Mouse (Mus musculus) layer of hippocampus, adult 18-20 months (tissue): ENCODE results near the gene Xrcc2. TPM values are rescaled to one million over a fixed set of nuclear protein-coding genes. Genes with fewer than 3 reads are reported as not detected.
"Not testable (repeated sequence)": the region's sequence is repeated elsewhere in the genome, so short reads cannot be mapped to it uniquely, and the experiment has no call there.

Experiments used
- DNase-seq, 2 experiments: peaks; one replicate each; pipeline ENCODE4 v3.0.0; 2022; ENCODE audit warnings: low spot score in 2 of 2
- long read RNA-seq: library from polyadenylated mRNA; stranded (forward); transcript quantifications from one replicate; pipeline ENCODE4 v2.0.0, GENCODE M21; 2021
- total RNA-seq, 2 experiments: library from RNA; stranded (reverse); gene quantifications; 2 replicates each; pipeline ENCODE4 v1.2.3; 2021

The Xrcc2 gene
- total RNA-seq: 1 to 10 TPM; 6.0 to 6.2 TPM
- long read RNA-seq, transcript Xrcc2-201 (3 exons, 3,247 nt): major isoform, 8 of 9 reads
- long read RNA-seq, partial matches to known transcripts: 0 of 9 reads
- long read RNA-seq, other reads (novel, unspliced or antisense): 1 of 9 reads

DNA sequence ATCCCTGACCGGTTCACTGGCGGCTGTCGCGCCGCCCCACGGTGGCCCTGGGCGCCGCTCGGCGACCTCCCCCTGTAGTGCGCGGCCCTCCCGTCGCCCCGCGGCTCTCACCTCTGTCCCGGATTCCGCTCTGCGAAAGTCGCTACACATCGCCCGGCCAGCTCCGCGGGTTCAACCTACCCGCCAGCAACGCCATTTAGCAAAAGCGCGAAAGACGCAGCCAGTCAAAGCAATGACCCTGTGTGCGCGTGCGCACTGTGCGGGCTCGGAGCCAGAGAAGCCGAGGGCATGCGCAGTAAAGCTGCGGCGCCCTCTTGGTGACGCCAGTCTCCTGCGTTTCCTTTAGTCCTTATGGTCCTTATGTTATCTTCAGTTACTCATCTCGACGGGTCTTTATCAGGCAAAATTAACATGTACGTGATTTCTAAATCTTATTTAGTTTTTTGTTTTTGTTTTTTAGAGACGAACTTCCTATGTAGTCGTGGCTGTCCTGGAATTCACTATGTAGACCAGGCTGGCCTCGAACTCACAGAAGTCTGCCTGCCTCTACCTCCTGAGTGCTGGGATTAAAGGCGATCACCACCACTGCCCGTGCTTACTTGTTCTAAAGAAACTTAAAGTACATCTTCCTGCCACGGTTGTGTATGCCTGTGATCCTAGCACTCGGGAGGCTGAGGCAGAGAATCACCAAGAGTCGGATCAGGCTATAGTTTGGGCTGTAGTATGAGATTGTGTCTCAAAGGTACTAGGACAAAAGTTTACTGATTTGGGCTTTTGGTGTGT, at the start of gene Xrcc2:
TSS of gene Xrcc2 (minus strand) at position 259 of the 783 bp plus-strand sequence.
- peak; percentile 93 to 99 for DNase-seq

DNA sequence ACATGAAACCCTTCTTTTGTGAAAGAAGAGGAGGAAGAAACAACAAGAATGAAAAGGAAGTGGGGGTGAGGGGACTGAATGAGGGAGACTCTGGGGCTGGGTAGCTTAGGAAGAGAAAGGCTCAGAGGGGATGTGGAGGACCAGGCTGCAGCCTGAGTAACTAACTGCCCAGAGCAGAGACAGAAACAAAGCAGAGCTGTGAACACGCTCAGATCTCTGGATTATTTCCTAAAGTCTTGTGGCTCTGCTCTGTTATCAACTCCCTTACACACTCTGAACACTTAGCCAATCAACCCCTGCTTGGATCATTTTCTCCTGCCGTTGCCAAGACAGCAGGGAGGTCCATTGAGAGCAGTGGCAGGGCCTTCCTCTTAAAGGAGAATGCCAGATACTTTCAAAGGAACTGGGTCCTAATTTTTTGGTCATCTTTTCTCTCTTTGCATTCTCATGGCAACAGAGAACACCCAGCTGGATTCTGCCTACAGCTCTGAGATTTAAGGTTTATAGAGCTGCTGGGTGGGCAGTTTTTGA, 48.7 kb upstream of the Xrcc2 start:
- DNase-seq: no peak

DNA sequence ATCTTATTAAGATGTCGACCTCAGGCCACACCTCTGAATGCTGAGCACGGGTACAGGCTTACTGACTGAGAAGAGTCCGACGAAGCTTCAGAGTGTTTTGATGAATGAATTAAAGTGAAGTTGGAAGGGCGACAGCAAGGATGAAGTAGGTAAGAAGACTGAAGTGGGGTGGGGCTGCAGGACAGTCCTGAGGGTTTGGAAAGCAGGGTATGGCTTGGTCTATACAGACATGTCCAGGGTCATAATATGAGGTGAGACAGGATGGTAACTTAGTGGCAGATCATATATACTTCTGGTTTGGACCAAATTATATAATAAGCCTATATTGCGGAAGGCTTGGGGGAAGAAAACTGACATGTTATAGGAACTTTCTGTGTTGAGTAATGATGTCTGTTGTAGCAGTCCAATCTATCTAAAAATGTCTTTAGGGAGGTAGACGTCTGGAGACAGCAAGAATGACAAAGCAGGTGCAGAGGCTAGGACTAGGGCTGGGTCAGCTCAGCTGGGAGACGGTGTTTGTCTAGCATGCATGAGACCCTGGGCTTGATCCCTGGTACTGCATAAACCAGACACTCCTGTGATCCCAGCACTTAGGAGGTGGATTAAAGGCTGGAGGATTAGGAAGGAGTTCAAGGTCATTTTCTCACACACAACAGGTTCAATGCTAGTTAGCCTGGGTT, 48.1 kb upstream of the Xrcc2 start:
- no peak for DNase-seq

DNA sequence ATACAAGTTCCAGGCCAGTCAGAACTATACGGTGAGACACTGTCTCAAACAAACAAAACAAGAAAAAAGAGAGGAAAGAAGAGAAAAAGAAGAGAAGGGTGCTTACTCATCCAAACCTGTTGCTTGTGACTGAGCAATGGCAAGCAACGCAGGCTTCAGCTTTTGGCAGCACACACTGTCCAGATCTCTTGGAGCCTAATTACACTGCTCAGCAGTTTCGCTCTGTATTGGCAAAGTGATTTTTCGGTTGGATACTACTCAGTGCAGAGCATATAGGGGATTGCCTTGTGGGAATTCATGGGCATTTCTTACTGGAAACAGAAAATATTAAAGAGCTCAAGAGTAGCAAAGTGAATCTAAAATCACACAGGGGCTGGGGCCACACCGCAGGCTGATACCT, 47.2 kb upstream of the Xrcc2 start:
- peak in 1 of 2 experiments; percentile 63 for DNase-seq

DNA sequence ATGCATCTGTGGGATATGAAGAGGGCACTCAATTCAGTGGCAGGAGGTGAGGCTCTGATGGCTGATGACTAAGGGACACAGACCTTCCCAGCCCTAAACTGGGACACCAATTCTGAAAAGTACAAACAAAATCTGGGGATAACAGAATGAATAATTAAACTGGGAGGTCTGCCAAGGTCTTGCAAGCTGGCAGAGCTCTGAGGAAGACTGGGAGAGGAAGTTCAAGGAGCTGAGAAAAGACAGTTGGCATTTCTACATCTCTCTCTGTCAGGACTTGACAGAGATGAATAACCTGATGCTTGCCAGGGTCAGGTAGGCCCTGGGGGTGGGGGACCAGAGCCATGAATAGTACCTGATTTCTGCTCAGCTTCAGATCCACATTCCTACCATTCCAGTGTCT, 45.9 kb upstream of the Xrcc2 start:
- DNase-seq: peak in 1 of 2 experiments; percentile 55

DNA sequence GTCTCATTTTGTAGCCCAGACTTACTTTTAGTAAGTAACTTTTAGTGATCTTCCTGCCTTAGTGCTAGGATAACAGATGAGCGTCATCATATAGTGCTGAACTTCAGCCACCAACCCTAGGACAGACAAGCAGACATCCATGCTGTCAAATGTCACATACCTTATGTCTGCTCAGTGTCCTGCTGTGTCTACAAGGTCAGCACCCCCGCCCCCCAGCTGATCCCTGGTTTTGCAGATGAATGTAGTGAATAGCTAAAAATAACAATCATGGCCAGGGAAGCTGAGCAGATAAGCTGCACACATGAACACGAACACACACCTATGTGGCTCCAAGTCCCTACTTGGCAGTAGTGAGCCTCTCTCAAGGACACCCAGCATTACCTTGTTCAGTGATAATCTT, 43.0 kb upstream of the Xrcc2 start:
- no peak for DNase-seq

DNA sequence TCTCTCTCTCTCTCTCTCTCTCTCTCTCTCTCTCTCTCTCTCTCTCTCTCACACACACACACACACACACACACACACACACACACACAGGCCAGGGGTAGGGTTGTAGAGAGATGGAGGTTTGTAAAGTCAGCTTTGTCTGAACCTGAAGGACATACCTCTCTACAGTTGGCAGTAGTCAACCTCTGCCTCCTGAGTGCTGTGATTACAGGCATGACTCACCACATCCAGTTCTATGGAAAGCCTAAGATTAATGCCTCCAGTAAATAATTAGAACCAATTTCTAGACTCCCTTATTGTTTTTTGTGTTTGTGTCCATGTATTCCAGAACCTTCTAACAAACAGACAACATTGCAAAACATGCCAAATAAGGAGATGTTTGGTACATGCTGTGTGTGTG, 42.3 kb upstream of the Xrcc2 start:
- DNase-seq: no peak

DNA sequence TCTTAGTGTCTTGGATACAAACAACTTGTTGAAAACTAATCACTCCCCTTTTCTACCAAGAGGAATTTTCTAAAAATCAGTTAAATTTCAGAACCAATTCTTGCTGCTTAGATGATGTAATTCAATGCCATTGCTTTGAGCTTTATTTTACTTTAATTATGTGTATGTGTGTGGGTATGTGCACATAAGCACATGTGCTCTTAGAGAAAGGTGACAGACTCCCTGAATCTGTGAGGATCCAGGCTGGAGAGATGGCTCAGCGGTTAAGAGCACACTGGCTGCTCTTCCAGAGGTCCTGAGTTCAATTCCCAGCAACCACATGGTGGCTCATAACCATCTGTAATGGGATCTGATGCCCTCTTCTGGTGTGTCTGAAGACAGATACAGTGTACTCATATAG, 33.3 kb upstream of the Xrcc2 start:
- not testable (repeated sequence) for DNase-seq

DNA sequence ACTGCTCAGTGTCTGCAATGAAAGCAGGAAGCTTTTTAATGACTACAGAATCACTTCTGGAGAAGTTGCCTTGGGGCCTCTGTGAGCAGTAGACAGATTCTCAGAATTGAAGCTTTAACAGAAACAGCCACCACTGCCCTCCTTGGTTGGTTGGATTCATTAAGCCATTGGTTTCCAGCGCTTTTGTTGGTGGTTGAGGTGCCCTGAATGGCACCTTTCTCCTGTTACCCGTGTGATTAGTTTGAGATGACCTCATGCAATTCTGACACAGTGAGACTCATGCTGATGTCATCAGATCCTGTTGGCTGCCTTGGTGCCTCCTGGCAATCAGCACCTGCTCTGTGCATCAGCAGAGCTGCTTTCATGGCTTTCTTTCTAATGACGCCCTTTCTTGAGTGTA, 32.8 kb upstream of the Xrcc2 start:
- no peak for DNase-seq

DNA sequence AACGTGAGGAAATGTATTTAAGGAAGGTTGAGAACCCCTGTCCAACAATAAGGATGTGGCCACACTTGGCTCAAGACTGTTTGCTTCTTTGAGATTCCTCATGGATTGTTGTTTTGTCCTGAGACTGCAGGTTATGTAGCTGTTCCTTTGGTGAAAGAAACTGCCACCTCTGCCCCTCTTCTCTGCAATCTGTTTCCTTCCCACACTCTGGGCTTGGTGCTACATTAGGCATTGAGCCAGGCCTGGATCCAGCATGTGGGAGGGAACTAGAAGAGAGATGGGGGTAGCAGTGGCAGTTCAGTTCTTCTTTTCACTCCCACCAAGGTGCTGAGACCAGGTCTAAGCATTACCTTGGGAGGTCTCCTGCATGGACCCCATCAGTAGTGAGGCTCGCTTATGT, 30.2 kb upstream of the Xrcc2 start:
- peak; percentile 63 to 82 for DNase-seq

DNA sequence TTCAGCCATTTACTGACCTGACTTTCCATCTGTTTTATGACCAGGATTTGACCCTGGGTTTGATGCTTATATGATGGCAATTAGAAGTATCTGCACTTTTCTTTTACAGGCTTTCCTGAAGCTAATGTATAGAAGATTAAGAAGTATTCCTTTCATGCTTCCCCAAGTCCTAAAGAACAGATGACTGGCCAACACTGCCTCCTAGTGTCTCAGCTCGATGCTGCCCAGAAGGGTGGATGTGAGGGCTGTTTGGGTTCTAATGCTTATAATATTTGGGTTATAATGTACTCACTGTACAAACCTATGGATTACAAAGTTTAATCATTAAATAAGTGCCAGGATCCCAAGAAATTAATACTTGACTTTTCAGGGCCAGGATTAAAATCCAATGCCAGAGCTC, 28.7 kb upstream of the Xrcc2 start:
- no peak for DNase-seq

DNA sequence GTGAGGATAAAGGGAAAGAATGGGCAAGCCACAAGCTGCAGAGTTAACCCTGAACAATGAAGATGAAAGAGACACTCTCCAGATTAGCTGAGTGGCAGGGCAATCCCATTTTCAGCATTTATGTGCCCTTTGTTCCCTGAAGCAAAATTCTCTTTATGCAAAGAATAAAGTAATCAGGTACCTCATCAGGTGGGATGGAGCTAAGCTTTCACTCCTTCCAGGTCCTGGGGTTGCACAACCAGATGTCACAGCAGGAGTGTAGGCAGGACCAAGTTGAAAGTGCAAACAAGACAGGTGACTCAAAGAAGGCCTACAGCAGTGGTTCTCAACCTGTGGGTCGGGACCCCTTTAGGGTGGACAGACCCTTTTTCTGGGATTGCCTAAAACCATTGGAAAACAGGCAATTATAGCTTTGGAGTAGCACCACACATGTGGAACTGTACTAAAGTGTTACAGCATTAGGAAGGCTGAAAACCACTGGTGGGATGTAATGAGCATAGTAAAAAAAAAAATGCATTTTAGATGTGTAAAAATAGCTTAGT, 18.6 kb upstream of the Xrcc2 start:
- no peak for DNase-seq

DNA sequence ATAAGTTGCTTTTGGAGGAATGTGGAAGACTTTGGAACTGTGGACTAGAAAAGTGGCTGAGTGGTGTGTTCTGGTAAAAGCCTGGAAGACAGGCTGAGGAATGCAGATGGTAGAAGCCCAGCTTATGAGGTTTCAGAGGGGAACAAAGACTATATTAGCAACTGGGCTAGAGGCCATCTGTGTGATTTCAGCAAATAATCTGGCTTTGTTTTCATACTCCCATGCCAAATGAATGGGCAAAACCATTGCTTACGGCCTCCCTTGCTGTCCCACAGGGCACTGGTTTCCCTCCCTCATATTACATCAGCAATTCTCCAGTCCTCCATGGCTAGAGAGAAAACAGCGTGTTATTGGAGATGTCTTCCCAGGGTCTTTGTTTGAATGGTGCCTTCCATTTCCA, 17.4 kb upstream of the Xrcc2 start:
- DNase-seq: no peak

DNA sequence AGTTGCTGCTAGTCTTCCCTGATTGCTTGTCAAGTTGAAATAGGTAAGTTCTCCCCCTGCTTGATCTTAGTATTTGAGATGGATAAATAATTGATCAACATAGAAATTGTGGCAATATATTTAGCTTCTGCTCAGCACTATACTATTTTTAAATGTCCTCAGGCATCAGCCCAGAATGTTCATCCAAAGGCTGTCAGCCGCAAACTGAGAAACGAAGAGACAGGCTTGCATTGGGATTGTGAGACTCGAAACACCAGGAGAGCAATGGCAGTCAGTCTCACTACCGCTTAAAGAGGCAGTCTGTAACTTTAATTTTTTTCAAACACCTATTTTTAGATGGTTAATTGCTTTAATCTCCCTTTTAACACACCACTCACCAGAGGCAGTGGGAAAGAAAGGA, 13.8 kb upstream of the Xrcc2 start:
- no peak for DNase-seq

DNA sequence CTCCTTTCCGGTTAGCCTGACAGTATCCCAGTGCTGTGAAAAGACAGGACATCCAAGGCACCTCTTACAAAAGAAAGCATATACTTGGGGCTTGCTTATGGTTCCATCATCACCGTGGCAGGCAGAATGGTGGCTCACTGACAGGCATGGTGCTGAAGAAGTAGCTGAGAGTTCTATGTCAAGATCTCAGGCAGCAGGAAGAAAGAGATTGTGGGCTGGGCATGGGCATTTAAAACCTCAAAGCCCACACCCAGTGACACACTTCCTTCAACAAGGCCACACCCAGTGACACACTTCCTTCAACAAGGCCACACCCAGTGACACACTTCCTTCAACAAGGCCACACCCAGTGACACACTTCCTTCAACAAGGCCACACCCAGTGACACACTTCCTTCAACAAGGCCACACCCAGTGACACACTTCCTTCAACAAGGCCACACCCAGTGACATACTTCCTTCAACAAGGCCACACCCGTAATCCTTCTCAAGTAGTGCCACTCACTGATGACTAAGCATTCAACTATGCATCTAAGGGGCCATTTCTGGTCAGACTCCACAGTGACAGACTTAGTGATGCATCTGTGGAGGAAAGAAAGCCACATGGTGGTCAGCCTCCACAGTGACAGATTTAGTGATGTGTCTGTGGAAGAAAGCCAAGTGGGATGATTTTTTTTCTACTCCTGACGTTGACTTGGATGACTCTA, 7.5 kb upstream of the Xrcc2 start:
- not testable (repeated sequence) for DNase-seq

DNA sequence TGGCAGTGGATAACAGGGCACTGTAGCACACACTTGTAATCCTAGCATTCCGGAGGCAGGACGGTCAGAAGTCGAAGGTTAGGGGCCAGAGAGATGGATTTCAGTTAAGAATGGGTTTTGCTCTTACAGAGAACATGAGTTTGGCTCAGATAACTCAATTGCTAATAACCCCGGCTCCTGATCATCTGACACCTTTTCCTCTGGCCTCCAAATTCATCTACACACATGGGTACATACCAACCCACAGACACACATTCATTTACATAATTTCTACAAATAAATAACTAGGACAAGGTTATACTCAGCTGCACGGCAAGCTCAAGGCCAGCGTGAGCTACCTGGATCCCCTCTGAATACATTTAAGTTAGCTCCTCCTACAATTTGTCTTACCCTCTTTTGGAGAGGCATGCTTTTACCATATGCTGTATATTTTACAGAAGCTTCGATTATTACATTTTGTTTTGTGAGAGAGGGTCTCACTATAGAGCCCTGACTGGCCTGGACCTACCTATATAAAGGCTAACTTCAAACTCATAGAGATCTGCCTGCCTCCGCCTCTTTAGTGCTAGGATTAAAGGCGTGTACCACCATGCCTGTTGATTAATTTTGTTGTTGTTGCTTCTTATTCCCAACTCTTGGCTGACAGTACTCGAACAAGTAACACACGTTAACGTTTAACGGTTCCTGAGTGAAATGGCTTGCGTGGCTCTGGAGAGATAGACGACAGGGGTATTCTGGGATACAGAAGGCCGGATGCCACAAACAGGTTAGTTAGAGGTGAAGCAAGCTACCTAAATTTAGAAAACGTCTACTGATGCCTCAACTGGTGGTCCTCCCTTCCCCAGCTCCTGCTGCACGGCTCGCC, 691 bp downstream of the Xrcc2 start:
- DNase-seq: no peak

DNA sequence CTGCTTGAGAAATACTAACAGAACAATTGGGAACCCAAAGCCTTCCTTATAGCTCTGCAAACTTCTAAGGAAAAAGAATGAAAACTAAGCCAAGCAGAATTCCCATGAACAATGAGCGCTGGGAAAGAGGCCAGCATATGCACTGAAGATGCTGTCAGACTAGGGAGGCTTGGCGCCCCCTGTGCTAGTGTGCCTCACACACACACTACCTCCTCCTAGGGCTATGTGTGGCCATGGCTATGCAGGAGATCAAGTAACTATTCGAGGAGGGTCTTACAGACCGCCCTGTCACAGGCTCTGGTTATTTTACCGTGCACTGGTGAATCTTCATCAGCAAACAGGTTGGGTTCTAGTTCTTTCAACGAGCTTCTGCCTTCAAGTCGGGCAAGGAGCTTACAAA, 7.7 kb downstream of the Xrcc2 start:
- DNase-seq: no peak

DNA sequence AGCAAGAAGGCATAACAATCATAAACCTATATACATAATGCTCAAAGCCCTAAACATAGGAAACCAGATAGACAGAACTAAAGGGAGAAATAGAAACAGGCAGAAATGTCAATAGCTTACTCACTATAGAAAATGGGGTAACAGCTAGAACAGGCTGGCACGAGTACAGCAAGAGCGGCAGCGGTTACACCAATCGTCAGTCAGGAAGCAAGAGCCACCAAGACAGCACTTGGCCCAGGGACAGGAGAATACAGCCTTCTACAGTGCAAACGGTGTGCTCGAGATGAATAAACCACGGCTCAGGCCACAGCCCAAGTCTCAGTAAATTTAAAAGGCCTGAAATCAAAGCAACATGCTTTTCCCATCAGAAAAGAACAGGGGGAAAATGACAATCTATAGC, 9.4 kb downstream of the Xrcc2 start:
- DNase-seq: peak in 1 of 2 experiments; percentile 41

DNA sequence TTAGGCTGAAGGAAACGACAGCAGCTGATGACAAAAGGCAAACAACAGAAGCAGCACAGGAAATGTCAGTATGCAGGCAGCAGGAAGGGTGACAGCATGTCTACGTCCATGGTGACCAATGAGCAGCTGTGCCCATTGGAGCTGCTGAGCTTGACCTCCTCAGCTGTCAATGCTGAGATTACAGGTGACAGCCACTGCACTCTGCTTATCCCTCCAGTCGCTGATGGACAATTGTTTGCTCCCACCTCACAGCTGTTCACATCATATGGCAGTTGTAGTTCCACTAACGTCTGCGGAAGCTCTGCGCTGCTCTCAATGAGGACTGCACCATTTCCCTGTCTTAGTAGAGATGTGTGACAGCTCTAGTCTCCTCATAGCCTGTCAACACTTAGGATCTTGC, 9.8 kb downstream of the Xrcc2 start:
- no peak for DNase-seq
